Mouse (Mus musculus) limb, embryonic 11.5 days (tissue): ENCODE results near the gene Lamc1. TPM values are rescaled to one million over a fixed set of nuclear protein-coding genes. Genes with fewer than 3 reads are reported as not detected.

Experiments
- ATAC-seq: fragments of 200-750 bp; cut with Nextera tagmentation; 2 replicates; pipeline ENCODE4 v1.8.0; 2017; ENCODE audit warnings: low read depth; ENCODE audit not compliant: insufficient number of reproducible peaks, low FRiP score, low TSS enrichment
- DNase-seq: peaks from one replicate; pipeline ENCODE4 v3.0.0-alpha.2; 2015; ENCODE audit warnings: low spot score
- H3K27ac ChIP-seq: fragments of 300-500 bp; sonication (generic); replicated peaks from 2 replicates; pipeline ENCODE4 v1.5.1; 2014; ENCODE audit warnings: low read depth, mild to moderate bottlenecking, low read length
- H3K27me3 ChIP-seq: fragments of 300-500 bp; sonication (generic); 2 replicates; pipeline ENCODE4 v1.6.1; 2014; ENCODE audit warnings: mild to moderate bottlenecking, low read length, mixed read lengths; ENCODE audit not compliant: control insufficient read depth, insufficient read depth
- H3K36me3 ChIP-seq: fragments of 300-500 bp; sonication (generic); 2 replicates; pipeline ENCODE4 v1.6.1; 2014; ENCODE audit warnings: mild to moderate bottlenecking, low read length, moderate library complexity, mixed read lengths; ENCODE audit not compliant: control insufficient read depth, insufficient read depth
- H3K4me1 ChIP-seq: fragments of 300-500 bp; sonication (generic); 2 replicates; pipeline ENCODE4 v1.6.1; 2014; ENCODE audit warnings: low read length, mixed read lengths; ENCODE audit not compliant: control insufficient read depth, insufficient read depth
- H3K4me2 ChIP-seq: fragments of 300-500 bp; sonication (generic); 2 replicates; pipeline ENCODE4 v1.6.1; 2014; ENCODE audit warnings: low read depth, mild to moderate bottlenecking, moderate library complexity; ENCODE audit not compliant: severe bottlenecking
- H3K4me3 ChIP-seq: fragments of 300-500 bp; sonication (generic); 2 replicates; pipeline ENCODE4 v1.5.1; 2014; ENCODE audit warnings: low read depth, low read length
- H3K9ac ChIP-seq: fragments of 300-500 bp; sonication (generic); 2 replicates; pipeline ENCODE4 v1.6.1; 2014; ENCODE audit warnings: mild to moderate bottlenecking, low read length
- H3K9me3 ChIP-seq: fragments of 300-500 bp; sonication (generic); 2 replicates; pipeline ENCODE4 v1.6.1; 2016; ENCODE audit warnings: low read length; ENCODE audit not compliant: control insufficient read depth
- WGBS: fragments of 180-500 bp; shearing (Covaris S2); extraction: QIAGEN DNeasy Blood & Tissue Kit; methylation state at CpG from one replicate; pipeline ENCODE4 v1.1.7; 2014; 5-methylcytosine and 5-hydroxymethylcytosine counted together
- polyA plus RNA-seq: library from polyadenylated mRNA; unstranded; fragments of >200 nt; fragmentation: Nextera tagmentation; extraction: Ambion mirVana; gene quantifications from 2 replicates; pipeline ENCODE4 v1.2.1, GENCODE M21; 2014

The Lamc1 gene
- polyA plus RNA-seq, 1 experiment from 2014 or later: 29.9 TPM

- ATAC-seq: peak; percentile 62; the same call in 1 of the 2 replicates
- Histone ChIP-seq H3K9ac (peak within 1 kb of the TSS; percentile 40), H3K4me1 (peaks cover 10% of the 10 kb centered on the region; the same call in 1 of the 2 replicates), H3K27ac (no peak within 1 kb of the TSS), H3K9me3 (no peaks in the 10 kb centered on the region), H3K4me2 (peak within 1 kb of the TSS; percentile 89), H3K4me3 (peak within 1 kb of the TSS; percentile 42), H3K36me3 (no peaks in the 10 kb centered on the region), H3K27me3 (peaks cover 25% of the 10 kb centered on the region)
- peak; percentile 57 for DNase-seq
- WGBS: 2% methylated on average over 46 of the region's 46 CpGs
These were observed 146.5 kb downstream of the Lamc1 start, which contains the start of gene Lamc2 for GRCm38 (mm10) chr1:153185828-153186803. Gene Lamc2 (minus strand): TSS chr1:153186447.

GRCm38 (mm10) chr1:153180586-153181289, 151.8 kb downstream of the Lamc1 start:
- Histone ChIP-seq H3K4me1 (0 out of 2 replicates have a peak, but pooled peaks cover 5% of the 10 kb centered on the region), H3K4me2 (no peak overlapping the region), H3K4me3 (no peak overlapping the region), H3K27me3 (peaks cover 12% of the 10 kb centered on the region), H3K27ac (no peak overlapping the region), H3K9ac (no peak overlapping the region), H3K9me3 (no peaks in the 10 kb centered on the region), H3K36me3 (no peaks in the 10 kb centered on the region)
- ATAC-seq (no peak), DNase-seq (no peak)
- 62% methylated on average over 9 of the region's 9 CpGs for WGBS

GRCm38 (mm10) chr1:153180160-153180559, 152.4 kb downstream of the Lamc1 start:
- no peak for DNase-seq
- Histone ChIP-seq H3K4me1 (no peaks in the 10 kb centered on the region), H3K9ac (no peak overlapping the region), H3K4me3 (no peak overlapping the region), H3K9me3 (no peaks in the 10 kb centered on the region), H3K27me3 (peaks cover 6% of the 10 kb centered on the region), H3K27ac (no peak overlapping the region), H3K36me3 (no peaks in the 10 kb centered on the region), H3K4me2 (no peak overlapping the region)
- WGBS: 88% methylated on average over 4 of the region's 4 CpGs
- ATAC-seq: no peak

- Histone ChIP-seq H3K9me3 (no peaks in the 10 kb centered on the region), H3K27ac (no peak overlapping the region), H3K4me3 (no peak overlapping the region), H3K4me2 (no peak overlapping the region), H3K36me3 (no peaks in the 10 kb centered on the region), H3K27me3 (no peaks in the 10 kb centered on the region), H3K9ac (no peak overlapping the region), H3K4me1 (peaks cover 3% of the 10 kb centered on the region; the same call in 1 of the 2 replicates)
- ATAC-seq (no peak), DNase-seq (peak; percentile 31)
- 56% methylated on average over 12 of the region's 12 CpGs for WGBS
These were observed 157.8 kb downstream of the Lamc1 start for GRCm38 (mm10) chr1:153174801-153175200.

DNA sequence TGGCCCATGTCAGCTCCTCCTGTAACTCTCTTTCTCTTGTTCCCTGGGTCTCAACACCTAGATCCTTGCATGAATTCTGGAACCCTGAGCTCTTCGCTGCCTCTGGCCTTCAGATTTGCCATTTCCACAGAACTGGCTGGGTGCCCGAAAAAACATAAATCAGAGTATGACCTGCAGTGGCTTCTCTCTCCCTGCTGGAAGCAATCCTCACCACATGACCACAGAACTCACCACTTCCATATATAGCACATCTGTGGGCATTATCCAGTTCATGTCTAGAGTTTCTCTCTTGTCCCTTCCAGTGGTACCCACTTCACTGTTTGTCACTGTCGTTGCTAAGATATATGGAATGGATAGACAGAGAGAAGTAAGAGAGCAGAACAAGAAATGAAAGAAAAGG, 159.3 kb downstream of the Lamc1 start:
- Histone ChIP-seq H3K9me3 (no peaks in the 10 kb centered on the region), H3K4me2 (no peak overlapping the region), H3K36me3 (no peaks in the 10 kb centered on the region), H3K27me3 (no peaks in the 10 kb centered on the region), H3K27ac (no peak overlapping the region), H3K9ac (no peak overlapping the region), H3K4me1 (peaks cover 3% of the 10 kb centered on the region; the same call in 1 of the 2 replicates), H3K4me3 (no peak overlapping the region)
- DNase-seq: no peak
- WGBS: 88% methylated on average over 3 of the region's 3 CpGs
- ATAC-seq: no peak

DNA sequence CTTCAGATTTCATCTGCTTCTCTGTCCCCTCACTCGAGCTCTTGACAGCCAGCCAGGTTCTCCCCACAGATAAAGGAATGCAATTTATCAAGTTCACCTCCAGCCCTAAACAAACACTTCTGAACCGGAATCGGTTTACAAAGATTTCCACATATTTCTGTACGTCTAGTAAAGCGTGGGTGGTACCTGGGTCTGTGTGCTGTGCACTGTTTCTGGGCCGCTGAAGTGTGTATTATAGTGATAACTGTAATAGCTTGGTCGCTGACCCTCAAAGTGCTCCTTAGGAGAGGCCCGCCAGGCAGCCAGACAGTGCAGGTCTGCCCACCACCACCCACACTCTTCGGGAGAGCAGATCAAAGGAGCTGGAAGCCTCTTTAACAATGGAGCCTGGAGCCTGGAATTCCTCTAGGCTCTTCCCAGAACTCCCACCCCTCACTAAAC, 160.3 kb downstream of the Lamc1 start:
- no peak overlapping the region for H3K27ac ChIP-seq
- WGBS: 18% methylated on average over 9 of the region's 9 CpGs
- ATAC-seq: no peak
- H3K9me3 ChIP-seq: no peaks in the 10 kb centered on the region
- H3K4me2 ChIP-seq: no peak overlapping the region
- H3K4me3 ChIP-seq: no peak overlapping the region
- DNase-seq: peak; percentile 47
- H3K4me1 ChIP-seq: peaks cover 3% of the 10 kb centered on the region; the same call in 1 of the 2 replicates
- H3K27me3 ChIP-seq: no peaks in the 10 kb centered on the region
- H3K36me3 ChIP-seq: no peaks in the 10 kb centered on the region
- H3K9ac ChIP-seq: no peak overlapping the region

- ATAC-seq (no peak), DNase-seq (no peak)
- no peak overlapping the region for H3K9ac ChIP-seq
- WGBS: 90% methylated on average over 10 of the region's 10 CpGs
- peaks cover 3% of the 10 kb centered on the region; the same call in 1 of the 2 replicates for H3K4me1 ChIP-seq
- H3K27ac ChIP-seq: no peak overlapping the region
- no peaks in the 10 kb centered on the region for H3K9me3 ChIP-seq
- no peak overlapping the region for H3K4me3 ChIP-seq
- no peak overlapping the region for H3K4me2 ChIP-seq
- H3K27me3 ChIP-seq: no peaks in the 10 kb centered on the region
- H3K36me3 ChIP-seq: no peaks in the 10 kb centered on the region
These were observed 161.6 kb downstream of the Lamc1 start for GRCm38 (mm10) chr1:153171011-153171410.
